ENCODE assay signal across 8 mouse cellular contexts in genomic region chr4:155848434-155849095, GRCm38 (mm10). TPM values are rescaled to one million over a fixed set of nuclear protein-coding genes. Genes with fewer than 3 reads are reported as not detected.
DNase-seq lines count a peak whose midpoint lies in the region; ATAC-seq and TF ChIP-seq lines count a peak whose summit lies in the region.

No protein-coding gene starts in this region.

- no peak overlapping the region for H3K27ac ChIP-seq in heart, postnatal 0 days (ENCODE audit: low read depth)
- H3K27ac ChIP-seq in limb, embryonic 14.5 days (replicated peaks; ENCODE audit: low read depth, low read length): no peak overlapping the region
- no peak overlapping the region for H3K27ac ChIP-seq in stomach, embryonic 16.5 days (ENCODE audit: low read length)

- peaks cover 48% of the 10 kb centered on the region for H3K4me1 ChIP-seq in G1E (ENCODE audit: insufficient read depth, low read depth, low read length)
- H3K4me1 ChIP-seq in heart, postnatal 0 days (ENCODE audit: control insufficient read depth, insufficient read depth): peaks cover 16% of the 10 kb centered on the region
- peaks cover 12% of the 10 kb centered on the region; the same call in 1 of the 2 replicates for H3K4me1 ChIP-seq in limb, embryonic 14.5 days (ENCODE audit: control insufficient read depth, insufficient read depth, low read length)
- H3K4me1 ChIP-seq in stomach, embryonic 16.5 days (ENCODE audit: control insufficient read depth, insufficient read depth, low read length): peaks cover 24% of the 10 kb centered on the region

- H3K4me2 ChIP-seq in heart, postnatal 0 days (ENCODE audit: low read depth, low read length): peak overlapping the region; percentile 74
- peak overlapping the region; percentile 92 for H3K4me2 ChIP-seq in limb, embryonic 14.5 days (replicated peaks; ENCODE audit: low read depth, low read length, severe bottlenecking)
- peak overlapping the region; percentile 90 for H3K4me2 ChIP-seq in stomach, embryonic 16.5 days (ENCODE audit: low read depth, low read length)

- no peaks in the 10 kb centered on the region for H3K9me3 ChIP-seq in G1E (replicated peaks)
- H3K9me3 ChIP-seq in heart, postnatal 0 days (replicated peaks; ENCODE audit: control insufficient read depth, low read length): no peaks in the 10 kb centered on the region
- no peaks in the 10 kb centered on the region for H3K9me3 ChIP-seq in limb, embryonic 14.5 days (ENCODE audit: control insufficient read depth, low read length)
- no peaks in the 10 kb centered on the region for H3K9me3 ChIP-seq in stomach, embryonic 16.5 days (replicated peaks; ENCODE audit: control insufficient read depth, low read length)

- ATAC-seq in G1E (ENCODE audit: extremely low read depth, insufficient number of reproducible peaks, low FRiP score, poor library complexity, severe bottlenecking): no peak
- no peak for ATAC-seq in heart, postnatal 0 days (ENCODE audit: insufficient read depth, low read depth)
- no peak for ATAC-seq in limb, embryonic 14.5 days (ENCODE audit: low FRiP score, low read depth)
- no peak for ATAC-seq in stomach, embryonic 16.5 days (ENCODE audit: insufficient read depth, low FRiP score)

- 65% methylated on average over 7 of the region's 7 CpGs for WGBS in heart, postnatal 0 days
- WGBS in limb, embryonic 14.5 days: 66% methylated on average over 7 of the region's 7 CpGs
- WGBS in stomach, embryonic 16.5 days: 57% methylated on average over 7 of the region's 7 CpGs

- H3K9ac ChIP-seq in heart, postnatal 0 days (replicated peaks; ENCODE audit: low read depth, low read length): 0 out of 2 replicates have a peak overlapping the region, but pooled peaks have one; percentile 80
- peak overlapping the region; percentile 29; the same call in 1 of the 2 replicates for H3K9ac ChIP-seq in limb, embryonic 14.5 days (ENCODE audit: low read depth, low read length, severe bottlenecking)
- H3K9ac ChIP-seq in stomach, embryonic 16.5 days (ENCODE audit: low read length): peak overlapping the region; percentile 93

- H3K4me3 ChIP-seq in G1E (ENCODE audit: low read depth, low read length): peak overlapping the region; percentile 91
- H3K4me3 ChIP-seq in heart, postnatal 0 days (ENCODE audit: low read depth, low read length): peak overlapping the region; percentile 63
- H3K4me3 ChIP-seq in limb, embryonic 14.5 days (replicated peaks; ENCODE audit: low read length): peak overlapping the region; percentile 76
- peak overlapping the region; percentile 72 for H3K4me3 ChIP-seq in stomach, embryonic 16.5 days (replicated peaks; ENCODE audit: low read length)

- no peak for TF ChIP-seq POLR2A in limb, embryonic 14.5 days (IDR thresholded peaks at IDR 0.05; ENCODE audit: borderline replicate concordance, extremely low read depth, insufficient read depth, insufficient read length)

- no peak for TF ChIP-seq CTCF in G1E (IDR thresholded peaks at IDR 0.05; ENCODE audit: low read depth, low read length)
- no peak for TF ChIP-seq CTCF in heart, postnatal 0 days (IDR thresholded peaks at IDR 0.05; ENCODE audit: low read depth)

- DNase-seq in heart, adult 11 months: peak; percentile 92
- no peak for DNase-seq in heart, postnatal 4 days
- no peak for DNase-seq in G1E (ENCODE audit: low spot score)
- peak; percentile 4 for DNase-seq in heart, postnatal 0 days (ENCODE audit: low spot score)
- DNase-seq in limb, embryonic 14.5 days (ENCODE audit: low spot score): no peak
- no peak for DNase-seq in right cerebral cortex, adult 2 months (ENCODE audit: low spot score in 2 of 2)
- no peak for DNase-seq in cerebellum, adult 18-20 months

- no peak for TF ChIP-seq EP300 in heart, postnatal 0 days (IDR thresholded peaks at IDR 0.05; ENCODE audit: low read depth)

- peaks cover 52% of the 10 kb centered on the region for H3K36me3 ChIP-seq in G1E (replicated peaks)
- no peaks in the 10 kb centered on the region for H3K36me3 ChIP-seq in heart, postnatal 0 days (replicated peaks; ENCODE audit: control insufficient read depth, insufficient read depth, low read length)
- peaks cover 9% of the 10 kb centered on the region for H3K36me3 ChIP-seq in limb, embryonic 14.5 days (ENCODE audit: control insufficient read depth, insufficient read depth, low read length)
- H3K36me3 ChIP-seq in stomach, embryonic 16.5 days (ENCODE audit: control insufficient read depth, insufficient read depth, low read length): peaks cover 3% of the 10 kb centered on the region

- H3K27me3 ChIP-seq in G1E (ENCODE audit: insufficient read depth, low read length): no peaks in the 10 kb centered on the region
- no peaks in the 10 kb centered on the region for H3K27me3 ChIP-seq in heart, postnatal 0 days (ENCODE audit: control insufficient read depth, insufficient read depth, low read length)
- no peaks in the 10 kb centered on the region for H3K27me3 ChIP-seq in limb, embryonic 14.5 days (ENCODE audit: control insufficient read depth, insufficient read depth, low read length)
- H3K27me3 ChIP-seq in stomach, embryonic 16.5 days (ENCODE audit: control insufficient read depth, insufficient read depth, low read length): no peaks in the 10 kb centered on the region

RNA-seq across cellular contexts. Expression of gene Dvl1, which starts 1.4 kb away (rescaled TPM):
- total RNA-seq in heart, postnatal 4 days (2021): 10 to 100 TPM; 32.8 to 33.2 TPM
- total RNA-seq in G1E (2014; fragmentation: Nextera tagmentation) (14.4 and 16.8 TPM in 2 replicates), G1E (2017) (9.2 and 13.7 TPM in 2 replicates)
- polyA plus RNA-seq in G1E (2012): 77.7 and 92.8 TPM in 2 replicates
- 49.5 and 76.4 TPM in 2 replicates for total RNA-seq in heart, postnatal 0 days (2014; rRNA removed; ENCODE audit: low replicate concordance)
- 2.8 and 2.9 TPM in 2 replicates for polyA plus RNA-seq in heart, postnatal 0 days (2015; fragmentation: Nextera tagmentation; extraction: Ambion mirVana)
- 92.9 and 131 TPM in 2 replicates for polyA plus RNA-seq in limb, embryonic 14.5 days (2012; rRNA removed)
- polyA plus RNA-seq in limb, embryonic 14.5 days (2014; fragmentation: Nextera tagmentation; extraction: Ambion mirVana): 17.4 and 18.8 TPM in 2 replicates
- polyA plus RNA-seq in stomach, embryonic 16.5 days (2015; fragmentation: Nextera tagmentation; extraction: Ambion mirVana): 5.0 and 5.3 TPM in 2 replicates

RNA-seq across cellular contexts. Expression of gene Mxra8, which starts 9.1 kb away (rescaled TPM):
- total RNA-seq in heart, postnatal 4 days (2021): 10 to 100 TPM; 49.4 to 49.5 TPM
- total RNA-seq in G1E (2014; fragmentation: Nextera tagmentation) (not detected in 2 replicates), G1E (2017) (0.33 and 0.46 TPM in 2 replicates)
- polyA plus RNA-seq in G1E (2012): not detected in 2 replicates
- total RNA-seq in heart, postnatal 0 days (2014; rRNA removed; ENCODE audit: low replicate concordance): 99.5 and 113 TPM in 2 replicates
- 57.8 and 62.6 TPM in 2 replicates for polyA plus RNA-seq in heart, postnatal 0 days (2015; fragmentation: Nextera tagmentation; extraction: Ambion mirVana)
- 218 and 302 TPM in 2 replicates for polyA plus RNA-seq in limb, embryonic 14.5 days (2012; rRNA removed)
- polyA plus RNA-seq in limb, embryonic 14.5 days (2014; fragmentation: Nextera tagmentation; extraction: Ambion mirVana): 109 and 120 TPM in 2 replicates
- 126 and 152 TPM in 2 replicates for polyA plus RNA-seq in stomach, embryonic 16.5 days (2015; fragmentation: Nextera tagmentation; extraction: Ambion mirVana)

RNA-seq across cellular contexts. Expression of gene Tas1r3, which starts 14.6 kb away (rescaled TPM):
- under 1 TPM; 0.14 to 0.20 TPM for total RNA-seq in heart, postnatal 4 days (2021)
- total RNA-seq in G1E (2014; fragmentation: Nextera tagmentation) (1.6 and 1.7 TPM in 2 replicates), G1E (2017) (0.52 and 0.60 TPM in 2 replicates)
- 0.02 and 0.03 TPM in 2 replicates for polyA plus RNA-seq in G1E (2012)
- 0.11 and 0.19 TPM in 2 replicates for total RNA-seq in heart, postnatal 0 days (2014; rRNA removed; ENCODE audit: low replicate concordance)
- 0.04 and 0.05 TPM in 2 replicates for polyA plus RNA-seq in heart, postnatal 0 days (2015; fragmentation: Nextera tagmentation; extraction: Ambion mirVana)
- polyA plus RNA-seq in limb, embryonic 14.5 days (2012; rRNA removed): 0.31 and 0.51 TPM in 2 replicates
- 0.32 and 0.37 TPM in 2 replicates for polyA plus RNA-seq in limb, embryonic 14.5 days (2014; fragmentation: Nextera tagmentation; extraction: Ambion mirVana)
- polyA plus RNA-seq in stomach, embryonic 16.5 days (2015; fragmentation: Nextera tagmentation; extraction: Ambion mirVana): 0.32 and 0.35 TPM in 2 replicates

RNA-seq across cellular contexts. Expression of gene Aurkaip1, which starts 17.5 kb away (rescaled TPM):
- total RNA-seq in heart, postnatal 4 days (2021): 10 to 100 TPM; 78.9 to 84.2 TPM
- total RNA-seq in G1E (2014; fragmentation: Nextera tagmentation): 147 and 155 TPM in 2 replicates
- 158 and 160 TPM in 2 replicates for total RNA-seq in G1E (2017)
- 291 and 293 TPM in 2 replicates for polyA plus RNA-seq in G1E (2012)
- total RNA-seq in heart, postnatal 0 days (2014; rRNA removed; ENCODE audit: low replicate concordance): 122 and 146 TPM in 2 replicates
- 155 TPM in 2 replicates for polyA plus RNA-seq in heart, postnatal 0 days (2015; fragmentation: Nextera tagmentation; extraction: Ambion mirVana)
- 112 and 114 TPM in 2 replicates for polyA plus RNA-seq in limb, embryonic 14.5 days (2012; rRNA removed)
- polyA plus RNA-seq in limb, embryonic 14.5 days (2014; fragmentation: Nextera tagmentation; extraction: Ambion mirVana): 126 and 129 TPM in 2 replicates
- polyA plus RNA-seq in stomach, embryonic 16.5 days (2015; fragmentation: Nextera tagmentation; extraction: Ambion mirVana): 135 and 158 TPM in 2 replicates

RNA-seq across cellular contexts. Expression of gene Cptp, which starts 20.7 kb away (rescaled TPM):
- total RNA-seq in heart, postnatal 4 days (2021): 10 to 100 TPM in 1 of 2 experiments, 1 to 10 TPM in 1; 6.6 to 11.2 TPM
- total RNA-seq in G1E (2014; fragmentation: Nextera tagmentation) (6.7 and 11.8 TPM in 2 replicates), G1E (2017) (9.3 and 9.5 TPM in 2 replicates)
- 1.1 and 3.6 TPM in 2 replicates for polyA plus RNA-seq in G1E (2012)
- total RNA-seq in heart, postnatal 0 days (2014; rRNA removed; ENCODE audit: low replicate concordance): 9.8 and 11.8 TPM in 2 replicates
- polyA plus RNA-seq in heart, postnatal 0 days (2015; fragmentation: Nextera tagmentation; extraction: Ambion mirVana): 7.0 and 7.2 TPM in 2 replicates
- polyA plus RNA-seq in limb, embryonic 14.5 days (2012; rRNA removed): 15.0 and 20.5 TPM in 2 replicates
- 16.3 and 19.2 TPM in 2 replicates for polyA plus RNA-seq in limb, embryonic 14.5 days (2014; fragmentation: Nextera tagmentation; extraction: Ambion mirVana)
- 19.4 and 23.0 TPM in 2 replicates for polyA plus RNA-seq in stomach, embryonic 16.5 days (2015; fragmentation: Nextera tagmentation; extraction: Ambion mirVana)

Comparison
In these comparisons a context has a peak if more than half of its experiments do, and no peak if none do; other contexts are left out.
1. DNase-seq: peak in heart, adult 11 months (single experiment) and heart, postnatal 0 days (single experiment); none in heart, postnatal 4 days (single experiment), G1E (single experiment), limb, embryonic 14.5 days (single experiment), right cerebral cortex, adult 2 months (0 of 2) and cerebellum, adult 18-20 months (0 of 2).
2. H3K9ac ChIP-seq: peak in every context shown above with its lines; median percentile 93 in stomach, embryonic 16.5 days; 80 in heart, postnatal 0 days; 29 in limb, embryonic 14.5 days.
3. RNA of gene Mxra8, which starts 9.1 kb away (polyA plus RNA-seq): 109 to 302 TPM in limb, embryonic 14.5 days, 126 to 152 TPM in stomach, embryonic 16.5 days and 57.8 to 62.6 TPM in heart, postnatal 0 days; not detected in G1E; every median in the first group is over 10 times any median in the second.
4. Peak in every context shown above with its lines, with median percentiles within 50 percentile points of each other: H3K4me3 ChIP-seq and H3K4me2 ChIP-seq.